Mouse (Mus musculus) thymus, adult 2 months (tissue): ENCODE results near the gene Nrm. TPM values are rescaled to one million over a fixed set of nuclear protein-coding genes. Genes with fewer than 3 reads are reported as not detected.
A peak's percentile ranks its signal among the peaks of the same experiment; 100 is the strongest.

ENCODE experiments used
- DNase-seq: peaks from one replicate; pipeline ENCODE4 v3.0.0; 2021
- H3K27ac ChIP-seq: fragments of 200-500 bp; 2 replicates; pipeline ENCODE4 v1.5.1; 2012; ENCODE audit warnings: low read length, control low read depth; ENCODE audit not compliant: control insufficient read depth, insufficient read depth
- H3K27me3 ChIP-seq: fragments of 200-500 bp; 2 replicates; pipeline ENCODE4 v1.6.1; 2012; ENCODE audit warnings: mild to moderate bottlenecking, low read length, moderate library complexity, mixed read lengths; ENCODE audit not compliant: control insufficient read depth, insufficient read depth
- H3K36me3 ChIP-seq: fragments of 200-500 bp; 2 replicates; pipeline ENCODE4 v1.6.1; 2012; ENCODE audit warnings: mild to moderate bottlenecking, low read length, moderate library complexity; ENCODE audit not compliant: control insufficient read depth, insufficient read depth
- H3K4me1 ChIP-seq: fragments of 200-500 bp; replicated peaks from 2 replicates; pipeline ENCODE4 v1.6.1; 2012; ENCODE audit warnings: low read length; ENCODE audit not compliant: control insufficient read depth, insufficient read depth
- H3K4me3 ChIP-seq: fragments of 200-500 bp; 2 replicates; pipeline ENCODE4 v1.5.1; 2012; ENCODE audit warnings: mild to moderate bottlenecking, low read length, control low read depth, moderate library complexity; ENCODE audit not compliant: control insufficient read depth, insufficient read depth
- CTCF ChIP-seq: fragments of 200-500 bp; IDR thresholded peaks from 2 replicates; pipeline ENCODE4 v1.5.1; 2012; ENCODE audit warnings: mild to moderate bottlenecking, control low read depth, low read length, moderate library complexity, borderline replicate concordance; ENCODE audit not compliant: control insufficient read depth, poor library complexity, insufficient read depth; ENCODE audit errors: extremely low read depth
- POLR2A ChIP-seq: fragments of 200-500 bp; IDR thresholded peaks from 2 replicates; pipeline ENCODE4 v1.6.1; 2012; ENCODE audit warnings: mild to moderate bottlenecking, low read length, control low read depth, moderate library complexity; ENCODE audit not compliant: control insufficient read depth, poor library complexity, insufficient read depth; ENCODE audit errors: extremely low read depth
- WGBS: fragments of 180-500 bp; shearing (Covaris S2); methylation state at CpG from one replicate; pipeline ENCODE4 v1.1.7; 2018; 5-methylcytosine and 5-hydroxymethylcytosine counted together
- polyA plus RNA-seq: library from polyadenylated mRNA; depleted of rRNA; stranded (reverse); fragments of >200 nt; gene quantifications from 2 replicates; pipeline ENCODE4 v1.2.3, GENCODE M21; 2012

Nrm gene
- polyA plus RNA-seq, 1 experiment = 82.8 TPM

DNA sequence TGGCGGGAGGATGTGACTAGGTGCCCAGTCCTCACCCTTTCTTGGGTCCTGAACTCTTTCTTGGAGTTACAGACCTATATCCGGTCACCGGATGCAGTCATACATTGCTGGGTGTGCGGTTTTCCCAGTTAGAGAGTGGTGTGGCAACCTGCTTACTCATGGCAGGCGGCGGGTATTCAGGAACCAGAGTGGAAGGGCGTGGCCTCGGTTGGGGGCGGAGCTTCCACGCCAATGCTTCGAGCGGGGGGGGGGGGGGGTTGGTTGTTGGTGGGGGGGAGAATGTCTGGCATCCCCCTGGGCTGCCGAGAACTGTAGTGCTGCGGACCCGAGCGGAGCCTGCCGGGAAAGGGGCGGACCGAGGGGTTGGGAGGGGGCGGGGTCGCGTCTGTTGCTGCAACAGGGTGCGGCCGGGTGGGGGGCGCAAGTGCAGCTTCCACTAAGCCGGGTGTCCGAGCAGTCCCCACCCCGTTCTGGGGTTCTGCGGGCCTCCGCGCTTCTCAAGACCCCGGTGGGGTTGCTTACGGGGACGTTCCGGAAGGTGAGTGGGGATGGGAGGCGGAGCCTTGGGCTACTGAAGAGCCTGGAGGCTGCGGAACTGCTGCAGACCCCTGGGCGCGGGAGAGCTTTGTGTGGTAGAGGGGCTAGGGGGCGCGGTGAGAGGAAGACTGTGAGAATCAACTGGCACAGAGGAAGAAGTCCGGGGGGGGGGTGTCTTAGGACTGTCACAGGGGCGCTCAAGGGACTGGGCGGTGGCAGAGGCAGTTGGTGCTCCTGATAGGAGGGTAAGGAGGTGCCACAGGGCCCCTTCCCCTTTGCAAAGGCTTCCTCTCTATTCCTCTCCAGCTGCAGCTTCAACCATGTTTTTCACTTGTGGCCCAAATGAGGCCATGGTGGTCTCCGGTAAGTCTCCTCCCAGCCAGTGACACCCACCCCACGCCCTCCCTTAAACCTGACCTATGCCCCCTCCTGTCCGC lies 37.9 kb upstream of the Nrm start, which contains the start of gene Flot1:
Flot1 (plus strand) TSS at position 267 of the 974 bp plus-strand sequence.
- peak; percentile 75 for DNase-seq
- Histone ChIP-seq H3K4me1 (peaks cover 32% of the 10 kb centered on the region), H3K27ac (peak within 1 kb of the TSS; percentile 33), H3K4me3 (peak within 1 kb of the TSS; percentile 78), H3K27me3 (peaks cover 8% of the 10 kb centered on the region; the same call in 1 of the 2 replicates), H3K36me3 (no peaks in the 10 kb centered on the region)
- TF ChIP-seq POLR2A (no peak), CTCF (no peak)
- 2% methylated on average over 44 of the region's 47 CpGs for WGBS

- WGBS = 84% methylated on average over 7 of the region's 7 CpGs
- peak; percentile 18 for DNase-seq
- Histone ChIP-seq H3K27ac (no peak overlapping the region), H3K4me1 (peaks cover 32% of the 10 kb centered on the region), H3K36me3 (no peaks in the 10 kb centered on the region), H3K27me3 (peaks cover 8% of the 10 kb centered on the region; the same call in 1 of the 2 replicates), H3K4me3 (no peak overlapping the region)
- no peak for TF ChIP-seq CTCF
- TF ChIP-seq POLR2A = no peak
Measured at GRCm38 (mm10) chr17:35824402-35824801, 36.7 kb upstream of the Nrm start.

DNA sequence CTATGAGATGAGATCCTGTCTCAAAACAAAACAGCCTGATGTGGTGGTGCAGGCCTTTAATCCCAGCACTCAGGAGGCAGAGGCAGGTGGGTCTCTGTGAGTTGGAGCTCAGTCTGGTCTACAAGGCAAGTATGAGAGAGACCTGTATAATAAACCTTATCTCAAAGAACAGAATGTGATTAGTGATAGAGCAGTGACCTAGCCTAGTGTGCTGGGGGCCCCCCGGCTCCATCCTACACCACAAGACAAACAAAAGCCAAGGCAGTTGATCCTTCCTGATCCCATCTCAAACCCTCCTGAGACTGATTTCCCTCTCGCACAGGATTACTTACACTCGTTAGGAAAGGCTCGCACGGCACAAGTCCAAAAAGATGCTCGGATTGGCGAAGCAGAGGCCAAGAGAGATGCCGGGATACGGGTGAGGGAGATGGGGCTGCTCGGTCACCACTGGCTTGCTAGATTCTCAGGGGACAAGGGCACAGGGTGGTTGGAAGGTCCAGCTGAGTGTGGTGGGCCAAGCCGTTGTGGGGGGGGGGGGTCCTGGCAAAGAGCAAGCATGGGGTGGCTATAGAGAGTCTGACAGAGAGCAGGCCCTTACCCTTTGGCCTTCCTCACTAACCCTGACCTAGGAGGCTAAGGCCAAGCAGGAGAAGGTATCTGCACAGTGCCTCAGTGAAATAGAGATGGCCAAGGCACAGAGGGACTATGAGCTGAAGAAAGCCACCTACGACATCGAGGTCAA lies 35.8 kb upstream of the Nrm start:
- no peaks in the 10 kb centered on the region for H3K36me3 ChIP-seq

DNA sequence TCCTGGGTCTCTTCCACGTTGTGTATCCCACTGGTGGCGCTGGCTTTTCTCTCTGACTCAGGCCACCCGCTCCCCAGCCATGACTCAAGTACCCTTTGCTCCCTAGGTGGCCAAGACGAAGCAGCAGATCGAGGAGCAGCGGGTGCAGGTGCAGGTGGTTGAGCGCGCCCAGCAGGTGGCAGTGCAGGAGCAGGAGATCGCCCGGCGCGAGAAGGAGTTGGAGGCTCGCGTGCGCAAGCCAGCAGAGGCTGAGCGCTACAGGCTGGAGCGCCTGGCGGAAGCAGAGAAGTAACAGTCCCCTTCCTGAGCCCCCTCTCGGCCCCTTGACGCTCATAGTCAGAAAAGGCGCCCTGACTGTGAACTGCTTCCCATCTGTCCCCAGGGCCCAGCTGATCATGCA lies 31.4 kb upstream of the Nrm start:
- Histone ChIP-seq H3K27ac (peak overlapping the region; percentile 41; the same call in 1 of the 2 replicates), H3K4me1 (peaks cover 5% of the 10 kb centered on the region), H3K4me3 (no peak overlapping the region), H3K36me3 (peaks cover 21% of the 10 kb centered on the region), H3K27me3 (no peaks in the 10 kb centered on the region)
- WGBS = 2% methylated on average over 21 of the region's 21 CpGs
- TF ChIP-seq CTCF (peak; percentile 96), POLR2A (no peak)
- peak; percentile 91 for DNase-seq

More for the DNA sequence above, 35.8 kb upstream of the Nrm start:
- Histone ChIP-seq H3K4me3 (no peak overlapping the region), H3K27me3 (peaks cover 8% of the 10 kb centered on the region; the same call in 1 of the 2 replicates), H3K4me1 (peaks cover 36% of the 10 kb centered on the region), H3K27ac (no peak overlapping the region)
- 95% methylated on average over 13 of the region's 13 CpGs for WGBS
- TF ChIP-seq CTCF (no peak), POLR2A (no peak)
- no peak for DNase-seq

DNA sequence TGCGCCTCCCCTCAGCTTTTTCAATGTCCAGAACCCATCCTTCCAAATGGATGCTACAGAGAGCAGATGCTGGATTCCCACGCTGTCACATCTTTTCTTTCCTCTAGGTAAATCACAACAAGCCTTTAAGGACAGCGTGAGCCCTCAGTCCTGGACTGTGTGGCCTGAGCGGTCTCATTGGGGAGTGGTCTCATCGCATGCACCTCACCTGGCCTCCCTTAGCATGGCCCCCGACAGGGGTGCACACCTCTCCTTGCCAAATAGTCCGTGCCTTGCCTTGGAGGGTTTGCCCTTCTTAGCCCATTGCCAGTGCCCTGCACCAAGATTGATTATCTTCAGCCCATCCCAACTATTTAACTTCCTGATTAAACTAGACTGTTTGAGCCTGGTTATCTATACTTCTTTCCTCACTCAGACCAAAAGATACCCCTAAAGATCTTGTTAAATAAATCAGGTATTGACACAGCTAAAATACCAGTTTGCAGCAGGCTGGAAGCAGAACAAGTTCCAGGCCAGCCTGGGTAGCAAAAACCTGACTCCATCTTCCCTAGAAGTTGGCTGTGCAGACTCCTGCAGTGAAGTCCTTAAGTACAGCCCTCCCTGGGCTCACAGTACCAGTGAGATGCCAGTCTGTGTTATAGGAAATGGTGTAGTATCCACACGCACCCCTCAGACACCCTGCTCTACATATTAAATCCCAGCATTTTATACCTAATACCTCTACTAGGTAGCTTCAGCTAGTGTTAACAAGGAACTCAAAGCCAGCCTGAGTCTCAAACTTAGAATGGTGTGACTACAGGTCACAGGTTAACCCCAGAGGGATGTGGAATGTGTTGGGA lies 28.5 kb upstream of the Nrm start:
- no peaks in the 10 kb centered on the region for H3K27me3 ChIP-seq
- H3K27ac ChIP-seq = no peak overlapping the region
- peaks cover 39% of the 10 kb centered on the region for H3K36me3 ChIP-seq
- H3K4me3 ChIP-seq = no peak overlapping the region
- WGBS = 97% methylated on average over 8 of the region's 8 CpGs
- no peak for TF ChIP-seq POLR2A
- TF ChIP-seq CTCF = no peak
- peaks cover 23% of the 10 kb centered on the region for H3K4me1 ChIP-seq
- DNase-seq = no peak

- WGBS = 72% methylated on average over 5 of the region's 5 CpGs
- DNase-seq = no peak
- TF ChIP-seq CTCF (no peak), POLR2A (no peak)
- no peaks in the 10 kb centered on the region for H3K27me3 ChIP-seq
- H3K36me3 ChIP-seq = peaks cover 39% of the 10 kb centered on the region
- no peak overlapping the region for H3K27ac ChIP-seq
- peaks cover 23% of the 10 kb centered on the region for H3K4me1 ChIP-seq
- no peak overlapping the region for H3K4me3 ChIP-seq
Measured at GRCm38 (mm10) chr17:35833239-35833751, 27.8 kb upstream of the Nrm start.
